Mouse (Mus musculus): ENCODE results near the gene Tssk3. TPM values are rescaled to one million over a fixed set of nuclear protein-coding genes. Genes with fewer than 3 reads are reported as not detected.
"Not testable (repeated sequence)": the region's sequence is repeated elsewhere in the genome, so short reads cannot be mapped to it uniquely, and the experiment has no call there.

The Tssk3 gene
- total and polyA plus RNA-seq, 2 experiments from 2014 or later: not detected

GRCm38 (mm10) chr4:129462118-129462517 is 28.7 kb downstream of the Tssk3 start:
- ATAC-seq (ENCODE audit: insufficient read depth, low read depth) (no peak), DNase-seq (ENCODE audit: low spot score) (no peak)
- Histone ChIP-seq H3K36me3 (replicated peaks; ENCODE audit: control insufficient read depth, insufficient read depth, low read length) (peaks cover 33% of the 10 kb centered on the region), H3K27me3 (ENCODE audit: control insufficient read depth, insufficient read depth, low read length) (no peaks in the 10 kb centered on the region), H3K9me3 (replicated peaks; ENCODE audit: control insufficient read depth, low read length) (no peaks in the 10 kb centered on the region), H3K4me3 (ENCODE audit: low read depth, low read length) (peak overlapping the region; percentile 89), H3K27ac (ENCODE audit: low read depth) (peak overlapping the region; percentile 85), H3K4me2 (ENCODE audit: low read depth, low read length) (peak overlapping the region; percentile 96), H3K4me1 (ENCODE audit: control insufficient read depth, insufficient read depth) (peaks cover 10% of the 10 kb centered on the region), H3K9ac (replicated peaks; ENCODE audit: low read depth, low read length) (peak overlapping the region; percentile 76)
- 42% methylated on average over 3 of the region's 3 CpGs for WGBS
- TF ChIP-seq CTCF (IDR thresholded peaks at IDR 0.05; ENCODE audit: low read depth) (no peak), EP300 (IDR thresholded peaks at IDR 0.05; ENCODE audit: low read depth) (no peak)

- ATAC-seq (ENCODE audit: insufficient read depth, low read depth): peak; percentile 98
- peaks cover 26% of the 10 kb centered on the region for H3K36me3 ChIP-seq (replicated peaks; ENCODE audit: control insufficient read depth, insufficient read depth, low read length)
- peak within 1 kb of the TSS; percentile 85 for H3K27ac ChIP-seq (ENCODE audit: low read depth)
- H3K27me3 ChIP-seq (ENCODE audit: control insufficient read depth, insufficient read depth, low read length): no peaks in the 10 kb centered on the region
- peak; percentile 87; the same call in 1 of the 2 replicates for TF ChIP-seq EP300 (IDR thresholded peaks at IDR 0.05; ENCODE audit: low read depth)
- 0 out of 2 replicates have a peak, but pooled peaks have one; percentile 3 for TF ChIP-seq CTCF (IDR thresholded peaks at IDR 0.05; ENCODE audit: low read depth)
- peak within 1 kb of the TSS; percentile 76 for H3K9ac ChIP-seq (replicated peaks; ENCODE audit: low read depth, low read length)
- WGBS: under 1% methylated on average over 46 of the region's 46 CpGs
- H3K4me3 ChIP-seq (ENCODE audit: low read depth, low read length): peak within 1 kb of the TSS; percentile 89
- peaks cover 10% of the 10 kb centered on the region for H3K4me1 ChIP-seq (ENCODE audit: control insufficient read depth, insufficient read depth)
- DNase-seq (ENCODE audit: low spot score): peak; percentile 100
- H3K4me2 ChIP-seq (ENCODE audit: low read depth, low read length): peak within 1 kb of the TSS; percentile 96
- no peaks in the 10 kb centered on the region for H3K9me3 ChIP-seq (replicated peaks; ENCODE audit: control insufficient read depth, low read length)
These were observed 29.4 kb downstream of the Tssk3 start, which contains the start of gene Bsdc1 for GRCm38 (mm10) chr4:129461183-129461960. Gene Bsdc1 (plus strand): TSS chr4:129461581.

- peaks cover 20% of the 10 kb centered on the region for H3K36me3 ChIP-seq (replicated peaks; ENCODE audit: control insufficient read depth, insufficient read depth, low read length)
- no peaks in the 10 kb centered on the region for H3K9me3 ChIP-seq (replicated peaks; ENCODE audit: control insufficient read depth, low read length)
- peak overlapping the region; percentile 45 for H3K4me3 ChIP-seq (ENCODE audit: low read depth, low read length)
- peak overlapping the region; percentile 71 for H3K4me2 ChIP-seq (ENCODE audit: low read depth, low read length)
- H3K9ac ChIP-seq (replicated peaks; ENCODE audit: low read depth, low read length): peak overlapping the region; percentile 60
- H3K27ac ChIP-seq (ENCODE audit: low read depth): peak overlapping the region; percentile 85
- no peak for ATAC-seq (ENCODE audit: insufficient read depth, low read depth)
- no peak for DNase-seq (ENCODE audit: low spot score)
- H3K4me1 ChIP-seq (ENCODE audit: control insufficient read depth, insufficient read depth): peaks cover 10% of the 10 kb centered on the region
- no peak for TF ChIP-seq EP300 (IDR thresholded peaks at IDR 0.05; ENCODE audit: low read depth)
- no peak for TF ChIP-seq CTCF (IDR thresholded peaks at IDR 0.05; ENCODE audit: low read depth)
- H3K27me3 ChIP-seq (ENCODE audit: control insufficient read depth, insufficient read depth, low read length): no peaks in the 10 kb centered on the region
- 2% methylated on average over 4 of the region's 4 CpGs for WGBS
These were observed 30.0 kb downstream of the Tssk3 start for GRCm38 (mm10) chr4:129460827-129461182.

GRCm38 (mm10) chr4:129459726-129460125 is 31.1 kb downstream of the Tssk3 start:
- ATAC-seq (ENCODE audit: insufficient read depth, low read depth): no peak
- no peak for TF ChIP-seq CTCF (IDR thresholded peaks at IDR 0.05; ENCODE audit: low read depth)
- no peak for TF ChIP-seq EP300 (IDR thresholded peaks at IDR 0.05; ENCODE audit: low read depth)

GRCm38 (mm10) chr4:129457311-129457710 is 33.5 kb downstream of the Tssk3 start:
- H3K9me3 ChIP-seq (replicated peaks; ENCODE audit: control insufficient read depth, low read length); H3K4me2 ChIP-seq (ENCODE audit: low read depth, low read length); DNase-seq (ENCODE audit: low spot score); H3K9ac ChIP-seq (replicated peaks; ENCODE audit: low read depth, low read length); H3K27ac ChIP-seq (ENCODE audit: low read depth); ATAC-seq (ENCODE audit: insufficient read depth, low read depth); H3K4me1 ChIP-seq (ENCODE audit: control insufficient read depth, insufficient read depth); H3K36me3 ChIP-seq (replicated peaks; ENCODE audit: control insufficient read depth, insufficient read depth, low read length); H3K4me3 ChIP-seq (ENCODE audit: low read depth, low read length); H3K27me3 ChIP-seq (ENCODE audit: control insufficient read depth, insufficient read depth, low read length): not testable (repeated sequence)
- WGBS: 51% methylated on average over 2 of the region's 2 CpGs

More at GRCm38 (mm10) chr4:129459726-129460125, 31.1 kb downstream of the Tssk3 start:
- DNase-seq (ENCODE audit: low spot score): no peak
- Histone ChIP-seq H3K9me3 (replicated peaks; ENCODE audit: control insufficient read depth, low read length) (no peaks in the 10 kb centered on the region), H3K9ac (replicated peaks; ENCODE audit: low read depth, low read length) (no peak overlapping the region), H3K4me1 (ENCODE audit: control insufficient read depth, insufficient read depth) (peaks cover 10% of the 10 kb centered on the region), H3K4me3 (ENCODE audit: low read depth, low read length) (no peak overlapping the region), H3K27ac (ENCODE audit: low read depth) (no peak overlapping the region), H3K4me2 (ENCODE audit: low read depth, low read length) (no peak overlapping the region), H3K27me3 (ENCODE audit: control insufficient read depth, insufficient read depth, low read length) (no peaks in the 10 kb centered on the region), H3K36me3 (replicated peaks; ENCODE audit: control insufficient read depth, insufficient read depth, low read length) (0 out of 2 replicates have a peak, but pooled peaks cover 9% of the 10 kb centered on the region)
- WGBS: 89% methylated on average over 3 of the region's 3 CpGs
